Mouse (Mus musculus) thymus, adult 18-20 months (tissue): Measurements from ENCODE around the gene Mif4gd.

Experiments
- DNase-seq, 2 experiments: peaks; one replicate each; pipeline ENCODE4 v3.0.0; 2022; ENCODE audit warnings: mixed read lengths in 2 of 2

The Mif4gd gene

DNA sequence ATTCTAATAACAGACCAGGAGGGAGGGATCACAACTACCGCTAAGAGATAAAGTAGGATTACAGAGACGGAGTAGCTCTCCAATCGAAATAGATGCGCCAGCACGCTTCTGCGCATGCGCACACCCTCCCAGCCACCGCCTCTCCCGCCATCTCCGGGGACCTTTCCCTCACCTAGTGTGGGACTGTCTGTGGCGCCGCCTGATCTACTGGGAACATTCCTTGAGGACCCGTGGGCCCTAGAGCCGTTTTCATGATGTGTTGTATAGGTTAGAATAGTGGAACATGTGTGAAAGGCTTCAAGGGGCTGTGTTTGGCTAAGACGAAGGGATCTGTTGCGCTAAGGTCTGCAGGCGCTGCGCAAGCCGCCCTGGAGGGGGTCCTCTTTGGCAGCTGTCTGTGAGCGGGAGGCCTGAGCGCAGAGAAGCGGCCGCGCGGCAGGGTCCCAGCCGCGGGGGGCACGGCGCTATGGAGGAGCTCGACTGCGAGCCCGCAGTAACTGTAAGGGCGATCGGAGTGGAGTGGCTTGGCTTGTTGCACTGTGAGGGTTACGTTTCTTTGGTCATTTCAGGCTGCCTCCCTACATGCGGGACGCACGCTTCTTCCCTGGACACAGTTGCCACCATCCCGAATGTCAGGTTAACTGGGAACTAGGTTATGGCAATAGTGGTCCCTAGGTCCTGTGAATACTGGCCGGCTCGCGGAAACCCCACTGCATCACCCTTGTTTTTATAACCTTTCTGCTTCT lies 48.5 kb downstream of the Mif4gd start, which contains the start of gene Nup85:
TSS of gene Nup85 (plus strand) at position 371 of the 746 bp plus-strand sequence.
- DNase-seq: peak; percentile 93 to 95

DNA sequence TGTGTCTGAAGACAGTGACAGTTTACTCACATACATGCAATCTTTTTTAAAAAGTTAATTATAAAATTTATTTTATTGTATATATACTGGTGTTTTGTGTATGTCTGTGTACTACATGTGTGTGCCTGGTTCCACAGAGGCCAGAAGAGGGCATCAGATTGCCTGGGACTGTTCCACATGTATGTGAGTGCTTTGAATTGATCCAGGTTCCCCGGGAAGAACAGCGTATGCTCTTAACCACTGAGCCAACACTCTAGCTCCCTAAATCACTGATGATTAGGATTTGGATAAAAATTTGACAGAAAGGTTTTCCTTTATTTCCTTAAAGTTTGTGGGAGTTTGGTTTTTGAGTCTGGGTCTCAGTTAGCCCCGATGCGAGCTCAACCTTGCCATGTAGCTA lies 49.4 kb downstream of the Mif4gd start:
- no peak for DNase-seq
